Mouse (Mus musculus): ENCODE results near the gene 1110017D15Rik.

DNA sequence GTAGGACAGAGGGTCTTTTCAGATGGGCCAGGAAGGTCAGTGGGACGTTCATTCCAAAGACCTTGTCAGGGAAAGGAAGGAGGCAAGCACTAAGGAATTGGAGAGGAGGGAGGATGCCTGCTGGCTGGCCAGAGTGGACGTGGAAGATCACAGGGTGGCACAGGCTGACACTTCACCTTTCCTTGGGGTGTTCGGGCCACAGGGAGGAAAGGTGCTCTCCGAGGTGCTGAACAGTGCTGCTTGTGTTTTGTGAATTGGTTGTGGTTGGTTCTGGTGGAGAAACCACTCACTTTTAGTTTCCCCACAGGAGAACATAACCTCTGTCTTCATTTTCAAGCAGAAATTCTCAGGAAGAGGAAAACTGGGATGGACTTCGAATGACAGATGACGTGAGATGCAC is 15.3 kb upstream of the 1110017D15Rik start:
- TF ChIP-seq CTCF (IDR thresholded peaks at IDR 0.05; ENCODE audit: extremely low read depth, insufficient read depth, insufficient read length, insufficient replicate concordance) (no peak), POLR2A (IDR thresholded peaks at IDR 0.05; ENCODE audit: low read depth, low read length) (no peak)

Data from spleen, adult 2 months (tissue).